Mouse (Mus musculus): ENCODE data around the gene Rbl2.

Gene Rbl2

DNA sequence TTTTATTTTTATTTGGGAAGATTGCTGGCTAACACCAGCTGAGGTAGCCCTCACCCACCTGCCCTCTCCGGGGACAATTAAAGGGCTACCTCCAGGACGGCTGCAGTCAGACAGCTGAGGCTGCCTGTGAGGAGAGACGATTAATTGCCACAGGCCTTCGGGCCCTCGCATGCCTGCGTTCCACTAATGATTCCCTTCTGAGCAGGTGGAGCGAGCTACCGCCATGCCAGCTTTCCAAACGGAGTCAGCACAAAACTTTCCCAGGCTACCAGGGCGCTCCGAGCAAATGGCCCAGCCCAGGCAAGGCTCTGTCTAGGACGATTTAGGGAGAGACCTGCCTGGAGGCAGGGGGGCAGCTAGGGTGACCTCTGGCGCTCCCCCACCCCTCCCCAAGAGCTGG, 101.7 kb downstream of the Rbl2 start:
- no peak for DNase-seq

All from kidney, postnatal 10 days (tissue).